8 mouse cellular contexts compared by ENCODE assay signal in genomic region chr1:39902704-39903151, GRCm38 (mm10). TPM values are rescaled to one million over a fixed set of nuclear protein-coding genes. Genes with fewer than 3 reads are reported as not detected.
DNase-seq lines count a peak whose midpoint lies in the region; ATAC-seq and TF ChIP-seq lines count a peak whose summit lies in the region.

No protein-coding gene starts in this region.

- WGBS in hindbrain, postnatal 0 days, result 2% methylated on average over 3 of the region's 3 CpGs
- 0% methylated on average over 3 of the region's 3 CpGs for WGBS in lung, embryonic 16.5 days

- peak overlapping the region; percentile 100 for H3K9ac ChIP-seq in hindbrain, postnatal 0 days (replicated peaks; ENCODE audit: low read length)
- H3K9ac ChIP-seq in lung, embryonic 16.5 days (ENCODE audit: low read length), result peak overlapping the region; percentile 97

- peak overlapping the region; percentile 54 for H3ac ChIP-seq in C2C12 (ENCODE audit: control insufficient read depth, insufficient read length, low read depth)

- no peak for ATAC-seq in hindbrain, postnatal 0 days
- ATAC-seq in lung, embryonic 16.5 days (ENCODE audit: low read depth), result no peak
- ATAC-seq in CD4-positive, CD25-positive, alpha-beta regulatory T cell, adult 4 months, result no peak

- TF ChIP-seq CTCF in C2C12 (IDR thresholded peaks at IDR 0.05; ENCODE audit: control insufficient read depth, insufficient read depth, insufficient read length), result no peak
- TF ChIP-seq CTCF in hindbrain, postnatal 0 days (IDR thresholded peaks at IDR 0.05; ENCODE audit: low read depth), result no peak

- no peaks in the 10 kb centered on the region for H3K27me3 ChIP-seq in C2C12 (ENCODE audit: control insufficient read depth, insufficient read depth, insufficient read length)
- no peaks in the 10 kb centered on the region for H3K27me3 ChIP-seq in hindbrain, postnatal 0 days (ENCODE audit: insufficient read depth, low read length)
- no peaks in the 10 kb centered on the region for H3K27me3 ChIP-seq in lung, embryonic 16.5 days (ENCODE audit: control insufficient read depth, insufficient read depth, low read depth, low read length)

- H3K79me2 ChIP-seq in C2C12 (ENCODE audit: control insufficient read depth, insufficient read depth), result peaks cover 75% of the 10 kb centered on the region

- peaks cover 29% of the 10 kb centered on the region for H3K4me1 ChIP-seq in hindbrain, postnatal 0 days (ENCODE audit: insufficient read depth, low read length)
- peaks cover 46% of the 10 kb centered on the region for H3K4me1 ChIP-seq in lung, embryonic 16.5 days (replicated peaks; ENCODE audit: control insufficient read depth, insufficient read depth, low read length)

- no peaks in the 10 kb centered on the region for H3K9me3 ChIP-seq in hindbrain, postnatal 0 days (ENCODE audit: low read length)
- no peaks in the 10 kb centered on the region for H3K9me3 ChIP-seq in lung, embryonic 16.5 days (ENCODE audit: control insufficient read depth, low read length)

- H3K27ac ChIP-seq in hindbrain, postnatal 0 days, result peak overlapping the region; percentile 100
- H3K27ac ChIP-seq in lung, embryonic 16.5 days (ENCODE audit: low read length), result peak overlapping the region; percentile 96

- DNase-seq in 3T3-L1 (ENCODE audit: low read depth, low spot score), result peak; percentile 83
- DNase-seq in cerebellum, postnatal 36 days, result peak; percentile 46 to 58
- DNase-seq in gastrocnemius, postnatal 14 days, result peak; percentile 59
- peak; percentile 52 for DNase-seq in hindbrain, postnatal 0 days (ENCODE audit: low spot score)
- peak; percentile 33 for DNase-seq in right cerebral cortex, postnatal 4 days

- intact Hi-C loops in gastrocnemius, postnatal 14 days (cut with DNase I; ENCODE audit: low total_unique reads), result loop anchor here (10.0 kb wide), 1 partner anchor 138 kb away; no protein-coding TSS in a partner anchor

- H3K79me3 ChIP-seq in C2C12 (ENCODE audit: low read depth), result peaks cover 66% of the 10 kb centered on the region

- peak overlapping the region; percentile 72 for H3K4me3 ChIP-seq in C2C12 (ENCODE audit: insufficient read depth, poor library complexity, severe bottlenecking)
- peak overlapping the region; percentile 99 for H3K4me3 ChIP-seq in hindbrain, postnatal 0 days (ENCODE audit: low read length)
- peak overlapping the region; percentile 82 for H3K4me3 ChIP-seq in lung, embryonic 16.5 days (ENCODE audit: low read length)

- H3K4me2 ChIP-seq in hindbrain, postnatal 0 days (ENCODE audit: low read depth, low read length), result peak overlapping the region; percentile 89
- H3K4me2 ChIP-seq in lung, embryonic 16.5 days (ENCODE audit: low read depth, low read length), result peak overlapping the region; percentile 72

- H3K36me3 ChIP-seq in C2C12 (ENCODE audit: control insufficient read depth, insufficient read depth), result peaks cover 50% of the 10 kb centered on the region
- H3K36me3 ChIP-seq in hindbrain, postnatal 0 days (ENCODE audit: insufficient read depth, low read length), result no peaks in the 10 kb centered on the region
- H3K36me3 ChIP-seq in lung, embryonic 16.5 days (ENCODE audit: control insufficient read depth, insufficient read depth, low read length), result peaks cover 3% of the 10 kb centered on the region; the same call in 1 of the 2 replicates

TF ChIP-seq in C2C12, 6 proteins besides CTCF, POLR2A, EP300 and RAD21:
- TF ChIP-seq FOSL1 (IDR thresholded peaks at IDR 0.05; ENCODE audit: insufficient read depth, low read length, poor library complexity, severe bottlenecking) (no peak), MYOD1 (IDR thresholded peaks at IDR 0.05; ENCODE audit: control insufficient read depth, insufficient read length, low read depth) (no peak), CEBPB (IDR thresholded peaks at IDR 0.05; ENCODE audit: low read depth) (no peak), MYOG (IDR thresholded peaks at IDR 0.05; ENCODE audit: control insufficient read depth, extremely low read depth, insufficient read length) (no peak), MAX (IDR thresholded peaks at IDR 0.05) (no peak), USF1 (IDR thresholded peaks at IDR 0.05; ENCODE audit: low read depth) (no peak)
TF ChIP-seq in C2C12: peak in this region for 0.

RNA-seq across cellular contexts. Expression of gene Map4k4, which starts 2.0 kb away (rescaled TPM):
- polyA plus RNA-seq in C2C12 (2012; fragmentation: generic; extraction: Trizol), result 141 TPM
- 10 to 100 TPM; 53.2 to 53.6 TPM for total RNA-seq in gastrocnemius, postnatal 14 days (2021)
- total RNA-seq in hindbrain, postnatal 0 days (2014; rRNA removed), result 172 and 189 TPM in 2 replicates
- 32.4 and 34.1 TPM in 2 replicates for polyA plus RNA-seq in hindbrain, postnatal 0 days (2015; fragmentation: Nextera tagmentation; extraction: Ambion mirVana)
- 20.9 and 21.6 TPM in 2 replicates for polyA plus RNA-seq in lung, embryonic 16.5 days (2015; fragmentation: Nextera tagmentation; extraction: Ambion mirVana)
- polyA plus RNA-seq in CD4-positive, CD25-positive, alpha-beta regulatory T cell, adult 4 months (2017; shearing (Covaris generic)), result 10 to 100 TPM; 29.5 to 30.3 TPM

Comparison
In these comparisons a context has a peak if more than half of its experiments do, and no peak if none do; other contexts are left out.
1. DNase-seq: peak in every context shown above with its lines; median percentile 83 in 3T3-L1; 59 in gastrocnemius, postnatal 14 days; 52 in cerebellum, postnatal 36 days; 52 in hindbrain, postnatal 0 days; 33 in right cerebral cortex, postnatal 4 days.